Mouse (Mus musculus) lung, postnatal 0 days (tissue): ENCODE measurements around the gene Tmed10.

Experiments used
- CTCF ChIP-seq: IDR thresholded peaks from 2 replicates; pipeline ENCODE4 v1.5.1; 2016; ENCODE audit warnings: antibody characterized with exemption, mild to moderate bottlenecking
- EP300 ChIP-seq: IDR thresholded peaks from 2 replicates; pipeline ENCODE4 v1.6.1; 2016; ENCODE audit warnings: antibody characterized with exemption, mild to moderate bottlenecking, control low read depth

- TF ChIP-seq CTCF (no peak), EP300 (no peak)
Observed at GRCm38 (mm10) chr12:85362510-85362909, 12.1 kb downstream of the Tmed10 start.
